Mouse (Mus musculus) erythroblast, embryonic 14.5 days (primary cell): ENCODE measurements around the gene Phactr2. TPM values are rescaled to one million over a fixed set of nuclear protein-coding genes. Genes with fewer than 3 reads are reported as not detected.

ENCODE experiments used
- H3K27me3 ChIP-seq: 2 replicates; pipeline ENCODE4 v1.6.1; 2012; ENCODE audit warnings: inconsistent platforms; ENCODE audit not compliant: control insufficient read depth
- H3K36me3 ChIP-seq: 2 replicates; pipeline ENCODE4 v1.6.1; 2012; ENCODE audit warnings: mild to moderate bottlenecking, inconsistent platforms; ENCODE audit not compliant: control insufficient read depth
- H3K4me1 ChIP-seq: 2 replicates; pipeline ENCODE4 v1.6.1; 2012; ENCODE audit warnings: inconsistent platforms; ENCODE audit not compliant: control insufficient read depth
- H3K4me3 ChIP-seq: replicated peaks from 2 replicates; pipeline ENCODE3; 2012; ENCODE audit warnings: moderate library complexity, mild to moderate bottlenecking, inconsistent platforms
- H3K9me3 ChIP-seq: 2 replicates; pipeline ENCODE4 v1.6.1; 2012; ENCODE audit warnings: low read length, inconsistent platforms, mixed read lengths; ENCODE audit not compliant: control insufficient read depth
- GATA1 ChIP-seq: IDR thresholded peaks from 2 replicates; pipeline ENCODE4 v1.6.1; 2012; ENCODE audit warnings: low read length, inconsistent platforms, mixed read lengths
- TAL1 ChIP-seq: IDR thresholded peaks from 3 replicates; pipeline ENCODE4 v1.6.1; 2012; ENCODE audit warnings: low read length, inconsistent platforms, mixed read lengths
- polyA plus RNA-seq: library from polyadenylated mRNA; stranded (reverse); fragments of >175 nt; gene quantifications from 2 replicates; pipeline ENCODE4 v1.2.3, GENCODE M21; 2012

Gene Phactr2
- polyA plus RNA-seq, 1 experiment = 0.02 TPM

GRCm38 (mm10) chr10:13384866-13385265, 89.3 kb downstream of the Phactr2 start:
- H3K4me3 ChIP-seq = no peak overlapping the region
- H3K27me3 ChIP-seq = no peaks in the 10 kb centered on the region
- no peaks in the 10 kb centered on the region for H3K9me3 ChIP-seq
- no peak for TF ChIP-seq TAL1
- H3K36me3 ChIP-seq = no peaks in the 10 kb centered on the region
- peaks cover 4% of the 10 kb centered on the region for H3K4me1 ChIP-seq

- TF ChIP-seq GATA1 (no peak), TAL1 (no peak)
- no peaks in the 10 kb centered on the region for H3K4me1 ChIP-seq
- H3K27me3 ChIP-seq = no peaks in the 10 kb centered on the region
- no peak overlapping the region for H3K4me3 ChIP-seq
- H3K36me3 ChIP-seq = no peaks in the 10 kb centered on the region
- H3K9me3 ChIP-seq = no peaks in the 10 kb centered on the region
These were observed 96.3 kb downstream of the Phactr2 start for GRCm38 (mm10) chr10:13377895-13378294.

- H3K36me3 ChIP-seq = no peaks in the 10 kb centered on the region
- TF ChIP-seq TAL1 = no peak
- TF ChIP-seq GATA1 = no peak
- H3K4me1 ChIP-seq = no peaks in the 10 kb centered on the region
- no peaks in the 10 kb centered on the region for H3K27me3 ChIP-seq
- H3K9me3 ChIP-seq = no peaks in the 10 kb centered on the region
- H3K4me3 ChIP-seq = no peak overlapping the region
These were observed 97.6 kb downstream of the Phactr2 start for GRCm38 (mm10) chr10:13376428-13377260.

- H3K36me3 ChIP-seq = no peaks in the 10 kb centered on the region
- H3K27me3 ChIP-seq = no peaks in the 10 kb centered on the region
- no peaks in the 10 kb centered on the region for H3K4me1 ChIP-seq
- no peaks in the 10 kb centered on the region for H3K9me3 ChIP-seq
- H3K4me3 ChIP-seq = no peak overlapping the region
- TF ChIP-seq TAL1 (no peak), GATA1 (no peak)
These were observed 98.4 kb downstream of the Phactr2 start for GRCm38 (mm10) chr10:13375820-13376219.

- Histone ChIP-seq H3K4me3 (no peak overlapping the region), H3K4me1 (no peaks in the 10 kb centered on the region), H3K9me3 (no peaks in the 10 kb centered on the region), H3K36me3 (no peaks in the 10 kb centered on the region), H3K27me3 (no peaks in the 10 kb centered on the region)
- TF ChIP-seq GATA1 (no peak), TAL1 (no peak)
These were observed 104.4 kb downstream of the Phactr2 start for GRCm38 (mm10) chr10:13369581-13370375.

GRCm38 (mm10) chr10:13364286-13364580, 110.0 kb downstream of the Phactr2 start:
- TF ChIP-seq TAL1 (no peak), GATA1 (no peak)
- Histone ChIP-seq H3K36me3 (no peaks in the 10 kb centered on the region), H3K27me3 (no peaks in the 10 kb centered on the region), H3K9me3 (no peaks in the 10 kb centered on the region), H3K4me1 (no peaks in the 10 kb centered on the region), H3K4me3 (no peak overlapping the region)

- H3K4me3 ChIP-seq = no peak overlapping the region
- H3K27me3 ChIP-seq = no peaks in the 10 kb centered on the region
- H3K9me3 ChIP-seq = no peaks in the 10 kb centered on the region
- H3K36me3 ChIP-seq = no peaks in the 10 kb centered on the region
- H3K4me1 ChIP-seq = no peaks in the 10 kb centered on the region
- TF ChIP-seq GATA1 (no peak), TAL1 (no peak)
These were observed 110.5 kb downstream of the Phactr2 start for GRCm38 (mm10) chr10:13363499-13364285.

GRCm38 (mm10) chr10:13360913-13361312, 113.3 kb downstream of the Phactr2 start:
- no peaks in the 10 kb centered on the region for H3K27me3 ChIP-seq
- H3K9me3 ChIP-seq = no peaks in the 10 kb centered on the region
- no peak for TF ChIP-seq GATA1
- no peak for TF ChIP-seq TAL1
- no peaks in the 10 kb centered on the region for H3K36me3 ChIP-seq
- no peaks in the 10 kb centered on the region for H3K4me1 ChIP-seq
- no peak overlapping the region for H3K4me3 ChIP-seq

GRCm38 (mm10) chr10:13359846-13360245, 114.4 kb downstream of the Phactr2 start:
- H3K36me3 ChIP-seq = no peaks in the 10 kb centered on the region
- H3K4me1 ChIP-seq = no peaks in the 10 kb centered on the region
- H3K27me3 ChIP-seq = no peaks in the 10 kb centered on the region
- no peak overlapping the region for H3K4me3 ChIP-seq
- TF ChIP-seq TAL1 (no peak), GATA1 (no peak)
- H3K9me3 ChIP-seq = no peaks in the 10 kb centered on the region
